Mouse (Mus musculus): ENCODE results near the gene Chst2. TPM values are rescaled to one million over a fixed set of nuclear protein-coding genes. Genes with fewer than 3 reads are reported as not detected.

Gene Chst2
- polyA plus RNA-seq (2014; fragmentation: Nextera tagmentation; extraction: Ambion mirVana), result 9.8 and 10.5 TPM in 2 replicates

- peaks cover 14% of the 10 kb centered on the region for H3K4me1 ChIP-seq (ENCODE audit: control insufficient read depth, insufficient read depth, low read length)
- peaks cover 8% of the 10 kb centered on the region; the same call in 1 of the 2 replicates for H3K27me3 ChIP-seq (ENCODE audit: control insufficient read depth, insufficient read depth, low read length)
- under 1% methylated on average over 98 of the region's 102 CpGs for WGBS
- peak; percentile 95 for ATAC-seq (ENCODE audit: low FRiP score, low TSS enrichment)
- peak within 1 kb of the TSS; percentile 80 for H3K9ac ChIP-seq (ENCODE audit: low read depth, low read length)
- peak within 1 kb of the TSS; percentile 91 for H3K4me2 ChIP-seq (replicated peaks; ENCODE audit: low read depth, low read length)
- H3K27ac ChIP-seq (ENCODE audit: low read depth, low read length), result peak within 1 kb of the TSS; percentile 87
- peak within 1 kb of the TSS; percentile 75 for H3K4me3 ChIP-seq (ENCODE audit: low read length)
- H3K36me3 ChIP-seq (ENCODE audit: control insufficient read depth, insufficient read depth, low read length), result no peaks in the 10 kb centered on the region
- no peaks in the 10 kb centered on the region for H3K9me3 ChIP-seq (ENCODE audit: control insufficient read depth, low read length)
Observed at GRCm38 (mm10) chr9:95406571-95407561, at the start of gene Chst2. Gene Chst2 (minus strand): TSS chr9:95406722.

DNA sequence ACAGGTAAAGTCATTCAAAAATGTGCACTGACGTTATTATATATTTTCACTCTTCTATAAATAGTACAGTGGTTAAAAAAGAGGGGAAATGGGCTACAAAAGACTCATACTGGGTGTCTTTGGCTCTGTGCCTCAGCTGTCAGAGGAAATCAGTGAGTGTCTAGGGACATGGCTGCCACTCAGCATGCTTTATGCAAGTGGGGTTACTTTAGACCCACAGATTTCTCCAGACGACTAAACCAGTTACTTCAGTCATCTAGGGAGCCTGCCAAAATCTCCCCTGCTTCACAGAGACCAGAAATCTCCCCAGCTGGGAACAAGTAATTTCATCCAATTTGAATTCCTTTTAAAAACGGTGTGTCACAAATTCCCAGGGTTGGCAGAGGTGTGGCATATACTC, 45.4 kb upstream of the Chst2 start:
- whole genome bisulfite sequencing, result 71% methylated on average over 3 of the region's 3 CpGs
- peaks cover 14% of the 10 kb centered on the region; the same call in 1 of the 2 replicates for H3K36me3 ChIP-seq (ENCODE audit: control insufficient read depth, insufficient read depth, low read length)
- no peak overlapping the region for H3K9ac ChIP-seq (ENCODE audit: low read depth, low read length)
- no peak overlapping the region for H3K4me2 ChIP-seq (replicated peaks; ENCODE audit: low read depth, low read length)
- no peak for ATAC-seq (ENCODE audit: low FRiP score, low TSS enrichment)
- no peak overlapping the region for H3K4me3 ChIP-seq (ENCODE audit: low read length)
- no peak overlapping the region for H3K27ac ChIP-seq (ENCODE audit: low read depth, low read length)
- no peaks in the 10 kb centered on the region for H3K9me3 ChIP-seq (ENCODE audit: control insufficient read depth, low read length)
- H3K4me1 ChIP-seq (ENCODE audit: control insufficient read depth, insufficient read depth, low read length), result no peaks in the 10 kb centered on the region
- H3K27me3 ChIP-seq (ENCODE audit: control insufficient read depth, insufficient read depth, low read length), result no peaks in the 10 kb centered on the region

- H3K4me2 ChIP-seq (replicated peaks; ENCODE audit: low read depth, low read length), result no peak overlapping the region
- no peaks in the 10 kb centered on the region for H3K9me3 ChIP-seq (ENCODE audit: control insufficient read depth, low read length)
- H3K27me3 ChIP-seq (ENCODE audit: control insufficient read depth, insufficient read depth, low read length), result no peaks in the 10 kb centered on the region
- peaks cover 3% of the 10 kb centered on the region; the same call in 1 of the 2 replicates for H3K36me3 ChIP-seq (ENCODE audit: control insufficient read depth, insufficient read depth, low read length)
- no peak overlapping the region for H3K4me3 ChIP-seq (ENCODE audit: low read length)
- H3K9ac ChIP-seq (ENCODE audit: low read depth, low read length), result no peak overlapping the region
- H3K4me1 ChIP-seq (ENCODE audit: control insufficient read depth, insufficient read depth, low read length), result no peaks in the 10 kb centered on the region
- no peak overlapping the region for H3K27ac ChIP-seq (ENCODE audit: low read depth, low read length)
- WGBS, result 96% methylated on average over 8 of the region's 8 CpGs
- no peak for ATAC-seq (ENCODE audit: low FRiP score, low TSS enrichment)
Observed at GRCm38 (mm10) chr9:95450586-95450985, 44.1 kb upstream of the Chst2 start.

DNA sequence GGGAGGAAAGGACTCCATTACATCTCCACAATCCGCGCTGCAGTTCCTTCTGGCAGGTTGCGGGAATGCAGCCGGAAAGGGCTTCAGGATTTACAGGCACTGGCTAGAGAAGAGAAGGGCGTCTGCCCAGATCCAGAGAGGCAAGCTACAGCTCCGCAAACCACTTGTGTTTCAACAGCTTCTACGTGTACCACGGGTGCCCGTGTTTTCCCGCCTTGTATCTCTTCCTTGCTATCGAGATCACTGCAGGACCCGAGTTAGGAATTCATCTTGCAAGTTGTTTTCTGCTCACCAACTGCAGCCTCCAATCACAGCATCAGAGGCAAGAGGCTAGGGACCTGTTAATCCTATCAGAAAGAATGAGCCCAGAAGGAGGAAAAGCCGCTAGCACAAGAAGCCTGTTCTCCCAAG, 35.8 kb upstream of the Chst2 start:
- H3K27ac ChIP-seq (ENCODE audit: low read depth, low read length), result no peak overlapping the region
- no peaks in the 10 kb centered on the region for H3K4me1 ChIP-seq (ENCODE audit: control insufficient read depth, insufficient read depth, low read length)
- peak; percentile 81 for ATAC-seq (ENCODE audit: low FRiP score, low TSS enrichment)
- no peaks in the 10 kb centered on the region for H3K9me3 ChIP-seq (ENCODE audit: control insufficient read depth, low read length)
- peak overlapping the region; percentile 14; the same call in 1 of the 2 replicates for H3K4me3 ChIP-seq (ENCODE audit: low read length)
- no peak overlapping the region for H3K9ac ChIP-seq (ENCODE audit: low read depth, low read length)
- H3K4me2 ChIP-seq (replicated peaks; ENCODE audit: low read depth, low read length), result peak overlapping the region; percentile 37
- H3K36me3 ChIP-seq (ENCODE audit: control insufficient read depth, insufficient read depth, low read length), result no peaks in the 10 kb centered on the region
- 6% methylated on average over 13 of the region's 13 CpGs for WGBS
- no peaks in the 10 kb centered on the region for H3K27me3 ChIP-seq (ENCODE audit: control insufficient read depth, insufficient read depth, low read length)

GRCm38 (mm10) chr9:95437883-95438282, 31.4 kb upstream of the Chst2 start:
- Histone ChIP-seq H3K27ac (ENCODE audit: low read depth, low read length) (no peak overlapping the region), H3K36me3 (ENCODE audit: control insufficient read depth, insufficient read depth, low read length) (no peaks in the 10 kb centered on the region), H3K4me1 (ENCODE audit: control insufficient read depth, insufficient read depth, low read length) (no peaks in the 10 kb centered on the region), H3K4me2 (replicated peaks; ENCODE audit: low read depth, low read length) (no peak overlapping the region), H3K9ac (ENCODE audit: low read depth, low read length) (no peak overlapping the region), H3K9me3 (ENCODE audit: control insufficient read depth, low read length) (no peaks in the 10 kb centered on the region), H3K4me3 (ENCODE audit: low read length) (no peak overlapping the region), H3K27me3 (ENCODE audit: control insufficient read depth, insufficient read depth, low read length) (no peaks in the 10 kb centered on the region)
- 71% methylated on average over 9 of the region's 9 CpGs for WGBS
- ATAC-seq (ENCODE audit: low FRiP score, low TSS enrichment), result no peak

GRCm38 (mm10) chr9:95436294-95436613, 29.7 kb upstream of the Chst2 start:
- Histone ChIP-seq H3K4me3 (ENCODE audit: low read length) (no peak overlapping the region), H3K9me3 (ENCODE audit: control insufficient read depth, low read length) (no peaks in the 10 kb centered on the region), H3K4me1 (ENCODE audit: control insufficient read depth, insufficient read depth, low read length) (no peaks in the 10 kb centered on the region), H3K4me2 (replicated peaks; ENCODE audit: low read depth, low read length) (no peak overlapping the region), H3K9ac (ENCODE audit: low read depth, low read length) (no peak overlapping the region), H3K27ac (ENCODE audit: low read depth, low read length) (no peak overlapping the region), H3K36me3 (ENCODE audit: control insufficient read depth, insufficient read depth, low read length) (no peaks in the 10 kb centered on the region), H3K27me3 (ENCODE audit: control insufficient read depth, insufficient read depth, low read length) (no peaks in the 10 kb centered on the region)
- 76% methylated on average over 4 of the region's 4 CpGs for WGBS
- no peak for ATAC-seq (ENCODE audit: low FRiP score, low TSS enrichment)

DNA sequence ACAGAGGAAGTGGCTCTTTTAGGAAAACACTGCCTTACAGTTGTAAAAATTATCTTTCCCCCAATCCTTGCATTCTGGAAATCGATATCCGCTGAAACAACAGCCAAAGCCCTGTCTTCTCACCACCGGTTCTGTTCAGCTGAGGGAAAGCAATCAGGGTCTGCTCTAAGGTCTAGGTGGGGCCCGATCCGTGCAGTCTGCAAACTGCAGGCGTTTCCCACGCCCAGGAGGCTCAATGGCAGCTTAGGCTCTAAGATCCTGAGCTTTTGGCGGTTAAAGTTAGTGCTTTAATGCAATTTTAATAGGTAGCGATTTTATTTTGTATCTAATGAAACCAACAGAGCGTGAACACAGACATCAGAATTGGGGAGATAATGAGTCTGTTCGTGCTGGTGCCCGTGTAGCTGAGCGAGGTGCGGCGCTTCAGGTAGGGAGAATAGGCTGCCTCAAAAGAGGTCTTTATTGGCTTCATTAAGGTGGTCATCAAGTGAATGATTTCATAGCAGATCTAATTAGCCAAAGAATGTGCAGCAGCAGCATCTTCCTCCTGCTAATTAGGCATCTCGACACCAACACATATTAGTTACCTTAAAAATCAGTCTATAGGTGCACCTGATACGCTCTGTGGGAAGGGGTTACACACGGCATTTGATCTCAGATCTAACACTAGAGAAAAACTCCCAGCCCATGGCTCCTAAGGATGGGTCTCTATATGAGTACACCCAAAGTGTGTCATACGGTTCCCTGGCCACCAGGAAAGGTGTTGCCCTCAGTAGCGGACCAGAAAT, 29.2 kb upstream of the Chst2 start:
- Histone ChIP-seq H3K9me3 (ENCODE audit: control insufficient read depth, low read length) (no peaks in the 10 kb centered on the region), H3K4me2 (replicated peaks; ENCODE audit: low read depth, low read length) (no peak overlapping the region), H3K27ac (ENCODE audit: low read depth, low read length) (no peak overlapping the region), H3K4me3 (ENCODE audit: low read length) (no peak overlapping the region), H3K9ac (ENCODE audit: low read depth, low read length) (no peak overlapping the region), H3K4me1 (ENCODE audit: control insufficient read depth, insufficient read depth, low read length) (no peaks in the 10 kb centered on the region), H3K36me3 (ENCODE audit: control insufficient read depth, insufficient read depth, low read length) (no peaks in the 10 kb centered on the region), H3K27me3 (ENCODE audit: control insufficient read depth, insufficient read depth, low read length) (no peaks in the 10 kb centered on the region)
- 72% methylated on average over 20 of the region's 20 CpGs for WGBS
- no peak for ATAC-seq (ENCODE audit: low FRiP score, low TSS enrichment)

- Histone ChIP-seq H3K4me1 (ENCODE audit: control insufficient read depth, insufficient read depth, low read length) (no peaks in the 10 kb centered on the region), H3K4me2 (replicated peaks; ENCODE audit: low read depth, low read length) (no peak overlapping the region), H3K27me3 (ENCODE audit: control insufficient read depth, insufficient read depth, low read length) (no peaks in the 10 kb centered on the region), H3K36me3 (ENCODE audit: control insufficient read depth, insufficient read depth, low read length) (no peaks in the 10 kb centered on the region), H3K4me3 (ENCODE audit: low read length) (no peak overlapping the region), H3K9me3 (ENCODE audit: control insufficient read depth, low read length) (peaks cover 4% of the 10 kb centered on the region; the same call in 1 of the 2 replicates), H3K27ac (ENCODE audit: low read depth, low read length) (no peak overlapping the region), H3K9ac (ENCODE audit: low read depth, low read length) (no peak overlapping the region)
- 50% methylated on average over 4 of the region's 4 CpGs for WGBS
- peak; percentile 73; the same call in 1 of the 2 replicates for ATAC-seq (ENCODE audit: low FRiP score, low TSS enrichment)
Observed at GRCm38 (mm10) chr9:95428277-95428676, 21.8 kb upstream of the Chst2 start.

Measured in kidney, embryonic 14.5 days (tissue).